Mouse (Mus musculus): ENCODE data around the gene Krt15. TPM values are rescaled to one million over a fixed set of nuclear protein-coding genes. Genes with fewer than 3 reads are reported as not detected.

Gene Krt15
- total RNA-seq, 2 experiments from 2014 or later, result not detected

DNA sequence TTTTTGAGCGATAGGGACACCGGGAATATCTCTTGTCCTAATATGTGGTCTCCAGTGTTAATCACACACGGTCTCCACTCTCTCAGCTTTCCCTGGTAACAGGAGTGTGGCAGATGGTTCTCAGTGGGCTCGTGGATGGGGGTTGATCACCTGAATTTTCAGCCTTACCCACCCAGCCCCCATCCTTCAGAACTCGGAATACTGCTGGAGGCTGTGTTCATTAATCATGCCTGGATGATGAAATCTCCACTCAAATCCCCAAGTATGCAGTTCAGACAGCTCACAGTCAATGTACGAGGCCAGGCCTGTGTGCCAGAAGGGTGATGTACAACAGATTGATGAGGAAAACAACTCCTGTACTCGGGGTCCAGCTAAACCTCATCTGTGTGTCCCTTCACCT is 10.8 kb downstream of the Krt15 start:
- no peak for DNase-seq (ENCODE audit: low spot score)

DNA sequence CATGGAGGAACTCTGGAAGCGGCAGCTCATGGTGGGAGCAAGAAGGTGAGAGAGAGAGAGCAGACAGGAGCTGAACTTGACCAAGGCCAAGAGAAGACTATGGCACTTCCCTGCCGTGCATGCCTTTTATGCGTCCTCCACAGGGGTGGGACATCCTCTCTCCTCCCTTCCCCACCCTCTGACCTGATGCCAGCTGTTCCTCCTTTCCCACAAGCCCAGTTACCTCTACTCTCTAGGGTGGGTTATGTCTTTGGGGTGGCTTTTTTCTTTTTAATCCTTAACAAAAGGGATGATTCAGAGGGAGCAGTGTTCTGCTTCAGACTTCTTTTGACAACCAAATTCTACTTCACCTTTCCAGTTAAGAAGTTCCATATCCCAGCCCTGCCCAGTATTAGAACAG is 14.3 kb downstream of the Krt15 start, which contains the start of gene Krt13:
Gene Krt13 (minus strand): TSS at position 101 of the 400 bp plus-strand sequence.
- no peak for DNase-seq (ENCODE audit: low spot score)

DNA sequence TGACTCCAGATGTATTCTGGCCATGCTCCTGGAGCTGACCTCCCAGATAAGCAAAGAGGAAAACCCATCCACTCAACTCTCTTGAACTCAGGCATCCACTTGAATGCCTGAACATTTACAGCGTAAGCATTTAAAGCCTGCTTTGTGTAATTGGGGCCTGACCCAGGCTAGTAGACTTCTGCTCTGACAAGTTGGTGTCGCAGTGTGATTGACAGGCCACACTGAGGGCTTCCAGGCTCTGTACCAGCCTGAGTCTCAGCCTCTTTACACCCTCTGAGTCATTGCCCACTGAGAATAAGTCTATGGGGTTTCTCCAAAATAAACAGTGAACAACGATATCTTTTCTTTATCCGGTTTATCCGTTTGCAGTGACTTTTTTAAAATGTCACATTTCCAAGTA is 15.4 kb downstream of the Krt15 start:
- DNase-seq (ENCODE audit: low spot score), result no peak

DNA sequence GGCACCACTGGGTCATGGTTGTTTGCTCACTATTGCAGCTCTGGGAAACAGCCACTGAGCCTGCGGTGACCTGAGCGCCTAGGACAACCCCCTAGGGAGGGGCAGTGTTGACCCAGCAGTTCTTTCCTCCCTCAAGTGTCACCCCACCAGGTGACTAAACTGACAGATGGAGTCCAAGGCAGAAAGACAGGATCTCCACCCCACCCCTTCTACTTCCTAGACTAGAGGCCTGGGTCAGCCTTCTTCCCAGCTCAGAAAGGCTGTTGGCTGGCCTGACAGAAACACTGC is 22.0 kb downstream of the Krt15 start:
- DNase-seq (ENCODE audit: low spot score), result no peak

DNA sequence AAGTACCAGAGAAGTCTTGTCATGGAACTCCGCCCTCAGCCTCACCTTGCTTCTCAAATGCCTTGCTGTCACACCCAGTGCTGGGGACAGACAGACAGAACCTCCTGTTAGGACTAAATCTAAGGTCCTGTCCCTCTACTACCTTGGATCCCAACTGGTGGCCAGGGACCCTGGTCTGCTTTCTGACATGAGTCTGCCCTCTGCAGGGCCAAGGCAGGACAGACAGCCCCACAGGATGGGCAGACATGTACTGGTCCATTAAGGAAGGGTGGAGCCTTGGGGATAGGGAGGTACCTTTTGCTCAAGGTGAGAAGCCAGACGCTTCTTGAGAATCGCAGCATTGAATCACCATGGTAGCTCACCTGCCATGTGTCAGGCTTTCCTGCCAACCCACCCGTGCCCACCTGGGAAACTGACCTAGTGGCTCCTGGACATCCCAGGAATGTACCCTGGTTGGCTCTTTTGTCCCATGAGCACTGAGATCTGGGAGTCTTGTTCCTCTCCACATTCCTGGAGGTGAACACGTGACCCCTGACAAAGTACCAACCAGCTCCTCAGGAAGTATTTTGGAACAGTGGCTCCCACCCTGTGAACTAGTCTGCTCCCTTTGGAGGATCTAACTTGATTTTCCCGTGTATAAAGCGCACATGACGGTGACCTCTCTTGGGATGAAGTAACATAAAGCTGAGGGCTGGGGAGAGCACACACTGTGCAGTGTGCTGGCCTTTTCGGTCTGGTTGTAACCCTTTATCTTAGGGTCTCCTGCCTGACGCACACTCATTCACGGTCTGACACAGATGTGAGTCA is 22.6 kb downstream of the Krt15 start:
- no peak for DNase-seq (ENCODE audit: low spot score)

DNA sequence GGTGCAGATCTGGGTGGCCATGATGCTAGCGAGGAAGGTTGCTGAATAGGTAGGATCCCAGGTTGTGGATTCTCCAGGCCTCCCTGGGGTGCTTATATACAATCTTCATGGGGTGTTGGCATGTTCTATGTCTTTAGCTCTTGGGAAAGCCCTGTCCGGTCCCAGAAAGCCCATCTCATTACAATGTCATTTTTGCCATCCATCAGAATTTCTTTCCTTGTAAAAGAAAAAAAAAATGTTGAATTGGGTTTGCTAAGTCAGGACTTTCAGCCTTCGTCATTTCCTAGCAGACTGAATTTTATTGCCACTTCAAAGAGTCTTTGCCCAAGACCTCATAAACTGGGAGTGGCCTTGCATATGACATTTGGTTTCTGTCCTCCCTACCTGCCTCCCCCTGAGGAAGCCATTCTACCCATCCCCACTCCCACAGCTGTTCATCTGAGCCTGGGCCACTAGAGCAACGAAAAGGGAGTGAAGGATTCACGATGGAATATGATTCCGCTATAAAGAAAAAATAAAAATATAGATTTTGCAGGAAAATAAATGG is 30.1 kb downstream of the Krt15 start, which contains the start of gene Krt36:
Gene Krt36 (minus strand): TSS at position 51 of the 547 bp plus-strand sequence.
- DNase-seq (ENCODE audit: low spot score), result no peak

DNA sequence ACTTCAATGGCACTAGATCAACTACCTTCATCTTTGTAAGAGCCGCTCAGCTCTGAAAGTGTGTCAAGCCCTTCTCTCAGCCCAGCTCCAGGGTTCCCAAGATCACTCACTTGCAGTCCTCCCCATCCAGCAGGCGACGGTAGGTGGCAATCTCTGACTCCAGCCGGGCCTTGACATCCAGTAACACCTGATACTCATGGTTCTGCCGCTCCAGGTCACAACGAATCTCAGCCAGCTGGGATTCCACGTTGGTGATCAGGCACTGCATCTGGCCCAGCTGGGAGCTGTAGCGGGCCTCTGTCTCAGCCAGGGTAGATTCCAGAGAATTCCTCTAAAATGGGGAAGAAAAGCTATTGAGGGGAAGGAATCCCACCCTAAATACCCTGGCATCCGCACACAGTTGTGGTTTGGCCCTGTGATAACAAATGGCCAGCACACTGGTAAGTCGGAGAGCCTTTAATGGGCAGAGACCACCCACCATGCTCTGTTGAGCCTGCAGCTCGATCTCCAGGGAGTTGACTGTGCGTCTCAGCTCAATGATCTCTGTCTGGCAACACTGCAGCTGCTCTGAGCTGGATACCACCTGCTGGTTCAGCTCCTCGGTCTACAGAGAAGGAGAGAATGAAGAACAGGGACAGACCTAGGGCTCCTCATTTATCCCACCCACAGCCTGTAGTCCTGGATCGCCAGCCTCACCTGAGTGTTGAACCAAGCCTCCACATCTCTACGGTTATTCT is 32.9 kb downstream of the Krt15 start:
- no peak for DNase-seq (ENCODE audit: low spot score)

DNA sequence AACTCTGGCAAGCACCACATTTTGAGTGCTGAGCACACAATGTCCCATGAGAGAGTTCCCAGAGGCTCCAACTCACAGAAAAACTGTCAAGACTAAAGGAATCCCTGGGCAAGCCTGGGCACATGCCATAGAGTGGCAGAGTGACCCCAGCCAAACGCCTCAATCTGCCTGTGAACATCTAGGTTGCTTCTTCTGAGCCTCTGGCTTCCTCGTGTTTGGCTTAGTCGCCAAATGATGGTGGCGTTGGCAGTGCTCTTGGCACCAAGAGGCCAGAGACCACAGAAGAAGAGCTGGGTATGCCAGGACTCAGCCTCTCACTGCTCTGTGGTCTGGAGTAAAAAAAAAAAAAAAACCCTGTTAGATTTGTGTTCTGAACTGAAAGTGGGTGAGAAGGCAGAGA is 35.3 kb downstream of the Krt15 start:
- DNase-seq (ENCODE audit: low spot score), result no peak

DNA sequence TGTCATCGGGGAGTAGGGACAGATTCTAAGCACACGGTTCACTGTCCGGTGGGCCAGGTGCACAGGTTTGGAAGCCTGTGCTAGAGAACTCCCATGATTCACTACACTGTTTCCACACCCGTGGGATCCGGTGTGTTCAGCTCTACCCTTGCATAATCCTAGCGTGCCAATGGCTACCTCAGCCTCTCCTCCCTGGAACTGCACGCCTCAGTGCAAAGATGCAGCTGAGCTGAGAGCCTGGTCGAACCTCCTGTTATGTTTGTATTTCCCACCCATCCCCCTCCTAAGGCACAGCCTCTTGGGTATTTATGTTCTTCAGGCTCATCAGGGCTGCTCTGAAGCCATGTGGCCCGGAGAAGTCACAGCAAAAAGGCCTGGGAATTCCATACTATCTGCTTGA is 37.9 kb downstream of the Krt15 start:
- DNase-seq (ENCODE audit: low spot score), result no peak

DNA sequence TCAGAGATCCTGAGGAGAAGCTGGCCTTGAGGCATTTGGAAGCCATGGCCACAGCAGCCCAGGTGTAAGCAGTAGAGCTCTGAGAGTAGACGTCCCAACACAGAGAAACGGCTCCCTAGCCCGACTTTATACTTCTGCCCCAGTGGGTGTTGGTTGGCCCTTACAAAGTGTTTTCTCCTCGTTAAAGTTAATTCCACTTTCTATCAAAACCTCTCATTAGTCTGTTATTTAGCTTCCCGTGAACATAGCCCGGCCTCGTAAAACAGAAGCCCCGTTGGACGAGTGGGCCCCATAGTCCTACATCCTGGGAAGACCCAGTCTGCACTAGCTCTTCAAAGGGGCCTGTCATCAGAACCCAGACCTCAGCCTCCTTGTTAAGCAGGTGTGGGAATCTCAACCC is 39.6 kb downstream of the Krt15 start, which contains the start of gene Krt35:
Gene Krt35 (minus strand): TSS at position 101 of the 400 bp plus-strand sequence.
- no peak for DNase-seq (ENCODE audit: low spot score)

DNA sequence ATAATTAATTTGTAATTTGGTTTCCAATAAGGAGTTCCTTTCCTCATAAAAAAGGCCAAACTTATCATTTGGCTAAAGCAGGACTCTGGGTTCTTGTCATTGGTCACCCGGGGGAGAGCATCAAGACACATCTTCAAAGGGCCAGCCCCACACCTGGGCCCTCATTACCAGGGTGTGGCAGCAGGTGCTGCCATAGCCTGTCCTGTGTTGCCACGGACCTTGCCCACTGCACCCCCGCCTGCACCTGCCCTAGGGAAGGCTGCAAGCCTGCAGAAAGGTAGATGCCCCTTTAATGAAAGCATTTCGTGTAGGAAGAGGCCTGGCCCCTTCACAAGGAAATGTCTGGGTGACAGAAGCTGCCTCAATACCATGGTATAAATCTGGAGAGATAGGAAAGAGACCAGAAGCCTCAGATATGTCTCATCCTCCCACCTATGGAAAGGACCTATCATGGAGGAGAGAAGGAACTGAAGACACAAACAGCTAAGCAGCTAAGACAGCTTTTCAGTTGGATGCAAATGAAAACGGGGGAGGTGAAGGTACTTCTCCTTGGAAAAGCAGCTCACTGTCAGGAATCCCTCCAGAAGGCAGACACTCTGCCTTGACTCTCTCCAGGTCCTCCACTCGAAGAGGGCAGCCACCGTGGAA is 47.2 kb downstream of the Krt15 start:
- no peak for DNase-seq (ENCODE audit: low spot score)

DNA sequence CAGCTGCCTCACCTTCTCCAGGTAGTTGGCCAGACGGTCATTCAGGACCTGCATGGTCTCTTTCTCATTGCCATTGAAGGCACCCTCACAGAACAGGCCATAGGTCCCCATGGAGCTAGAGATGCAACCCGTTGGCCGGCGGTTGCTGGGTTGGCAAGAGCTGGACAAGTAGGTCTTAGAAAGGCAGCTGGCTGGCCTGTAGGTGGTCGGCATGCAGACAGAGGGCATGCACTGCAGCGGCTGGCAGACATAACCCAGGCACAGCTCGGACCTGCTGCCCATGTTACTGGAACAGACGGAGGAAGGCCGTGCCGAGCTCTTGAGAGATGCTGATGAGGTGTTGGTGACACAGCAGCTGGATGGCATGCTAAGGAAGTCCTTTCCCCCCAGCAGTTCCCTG is 47.9 kb downstream of the Krt15 start, which contains the start of gene Krt32:
Gene Krt32 (minus strand): TSS at position 366 of the 400 bp plus-strand sequence.
- DNase-seq (ENCODE audit: low spot score), result no peak

Other genes starting within 250 kb of the Krt15 start
- not detected for gene Krtap31-1, start 228.0 kb downstream of the Krt15 start, total RNA-seq (2021)
- gene Gm11565, start 221.2 kb downstream of the Krt15 start, total RNA-seq (2021), result not detected
- gene Krtap31-2, start 199.6 kb downstream of the Krt15 start, total RNA-seq (2021), result not detected
- gene Krtap9-5, start 187.5 kb downstream of the Krt15 start, total RNA-seq (2021), result not detected
- not detected for gene Krtap29-1, start 156.9 kb downstream of the Krt15 start, total RNA-seq (2021)
- gene Krtap16-1, start 149.3 kb downstream of the Krt15 start, total RNA-seq (2021), result not detected
- gene Krtap17-1, start 141.9 kb downstream of the Krt15 start, total RNA-seq (2021), result not detected
- under 1 TPM in 1 of 2 experiments, not detected in 1; 0.21 TPM for gene Krt33a, start 119.7 kb downstream of the Krt15 start, total RNA-seq (2021)
- gene Krt33b, start 106.1 kb downstream of the Krt15 start, total RNA-seq (2021), result not detected
- gene Krt34, start 94.4 kb downstream of the Krt15 start, total RNA-seq (2021), result under 1 TPM in 1 of 2 experiments, not detected in 1; 0.25 TPM
- gene Krt31, start 85.4 kb downstream of the Krt15 start, total RNA-seq (2021), result not detected
- not detected for gene Krt32, start 47.7 kb downstream of the Krt15 start, total RNA-seq (2021)
- gene Krt35, start 39.7 kb downstream of the Krt15 start, total RNA-seq (2021), result not detected
- gene Krt36, start 30.3 kb downstream of the Krt15 start, total RNA-seq (2021), result not detected
- gene Krt13, start 14.4 kb downstream of the Krt15 start, total RNA-seq (2021), result not detected
- gene Krt19, start 12.7 kb upstream of the Krt15 start, total RNA-seq (2021), result under 1 TPM; 0.37 to 0.57 TPM
- gene Krt9, start 57.3 kb upstream of the Krt15 start, total RNA-seq (2021), result not detected
- gene Krt14, start 71.6 kb upstream of the Krt15 start, total RNA-seq (2021), result not detected
- not detected for gene Krt16, start 113.0 kb upstream of the Krt15 start, total RNA-seq (2021)
- gene Krt17, start 125.1 kb upstream of the Krt15 start, total RNA-seq (2021), result under 1 TPM in 1 of 2 experiments, not detected in 1; 0.14 TPM
- gene Krt42, start 133.9 kb upstream of the Krt15 start, total RNA-seq (2021), result not detected
- gene Eif1, start 184.0 kb upstream of the Krt15 start, total RNA-seq (2021), result 1,000 to 10,000 TPM; 1,490 to 1,592 TPM
- not detected for gene Gast, start 198.5 kb upstream of the Krt15 start, total RNA-seq (2021)
- under 1 TPM; 0.26 to 0.53 TPM for gene Hap1, start 220.2 kb upstream of the Krt15 start, total RNA-seq (2021)

All from gastrocnemius, adult 18-20 months (tissue).